Mouse (Mus musculus): ENCODE results near the gene Txk. TPM values are rescaled to one million over a fixed set of nuclear protein-coding genes. Genes with fewer than 3 reads are reported as not detected.
A peak's percentile ranks its signal among the peaks of the same experiment; 100 is the strongest.

Txk gene
- polyA plus RNA-seq, 1 experiment from 2014 or later: 0.06 TPM

- H3K4me2 ChIP-seq: no peak overlapping the region
Measured at GRCm38 (mm10) chr5:72656270-72656791, 96.2 kb downstream of the Txk start.

GRCm38 (mm10) chr5:72653068-72653674, 99.4 kb downstream of the Txk start:
- H3K9me3 ChIP-seq (replicated peaks): no peaks in the 10 kb centered on the region
- H3K4me2 ChIP-seq: no peak overlapping the region
- H3K36me3 ChIP-seq (replicated peaks): no peaks in the 10 kb centered on the region
- H3K9ac ChIP-seq: no peak overlapping the region
- no peaks in the 10 kb centered on the region; the same call in 1 of the 2 replicates for H3K4me1 ChIP-seq (replicated peaks)
- peak overlapping the region; percentile 68 for H3K27ac ChIP-seq (replicated peaks)
- peaks cover 12% of the 10 kb centered on the region for H3K27me3 ChIP-seq
- ATAC-seq (ENCODE audit: insufficient read depth): peak; percentile 70
- WGBS (ENCODE audit: insufficient replicate concordance): 53% methylated on average over 10 of the region's 10 CpGs
- H3K4me3 ChIP-seq (replicated peaks): no peak overlapping the region

More at GRCm38 (mm10) chr5:72656270-72656791, 96.2 kb downstream of the Txk start:
- ATAC-seq (ENCODE audit: insufficient read depth): no peak
- Histone ChIP-seq H3K27ac (replicated peaks) (no peak overlapping the region), H3K36me3 (replicated peaks) (no peaks in the 10 kb centered on the region), H3K9ac (no peak overlapping the region), H3K4me3 (replicated peaks) (no peak overlapping the region), H3K27me3 (no peaks in the 10 kb centered on the region), H3K4me1 (replicated peaks) (peaks cover 9% of the 10 kb centered on the region), H3K9me3 (replicated peaks) (no peaks in the 10 kb centered on the region)
- WGBS (ENCODE audit: insufficient replicate concordance): 31% methylated on average over 7 of the region's 7 CpGs

GRCm38 (mm10) chr5:72648987-72649735, 103.4 kb downstream of the Txk start:
- WGBS (ENCODE audit: insufficient replicate concordance): 55% methylated on average over 9 of the region's 9 CpGs
- Histone ChIP-seq H3K4me1 (replicated peaks) (peaks cover 8% of the 10 kb centered on the region), H3K27ac (replicated peaks) (peak overlapping the region; percentile 59), H3K4me3 (replicated peaks) (no peak overlapping the region; the same call in 1 of the 2 replicates), H3K9me3 (replicated peaks) (no peaks in the 10 kb centered on the region), H3K9ac (no peak overlapping the region), H3K4me2 (peak overlapping the region; percentile 76), H3K36me3 (replicated peaks) (no peaks in the 10 kb centered on the region), H3K27me3 (peaks cover 34% of the 10 kb centered on the region)
- ATAC-seq (ENCODE audit: insufficient read depth): peak; percentile 38

GRCm38 (mm10) chr5:72647958-72648595, 104.5 kb downstream of the Txk start:
- H3K9ac ChIP-seq: peak overlapping the region; percentile 46; the same call in 1 of the 2 replicates
- peak overlapping the region; percentile 76 for H3K4me2 ChIP-seq
- no peaks in the 10 kb centered on the region for H3K9me3 ChIP-seq (replicated peaks)
- no peaks in the 10 kb centered on the region for H3K36me3 ChIP-seq (replicated peaks)
- WGBS (ENCODE audit: insufficient replicate concordance): 9% methylated on average over 18 of the region's 18 CpGs
- H3K27ac ChIP-seq (replicated peaks): peak overlapping the region; percentile 59
- peaks cover 8% of the 10 kb centered on the region for H3K4me1 ChIP-seq (replicated peaks)
- ATAC-seq (ENCODE audit: insufficient read depth): peak; percentile 51; the same call in 1 of the 2 replicates
- peaks cover 34% of the 10 kb centered on the region for H3K27me3 ChIP-seq
- H3K4me3 ChIP-seq (replicated peaks): peak overlapping the region; percentile 58

- H3K27ac ChIP-seq (replicated peaks): peak within 1 kb of the TSS; percentile 59
- ATAC-seq (ENCODE audit: insufficient read depth): peak; percentile 83
- WGBS (ENCODE audit: insufficient replicate concordance): 1% methylated on average over 25 of the region's 25 CpGs
Measured at GRCm38 (mm10) chr5:72647418-72647907, 105.1 kb downstream of the Txk start, which contains the start of gene Nipal1. Nipal1 (plus strand) TSS chr5:72647795.

GRCm38 (mm10) chr5:72646996-72647395, 105.6 kb downstream of the Txk start:
- Histone ChIP-seq H3K9me3 (replicated peaks) (no peaks in the 10 kb centered on the region), H3K4me1 (replicated peaks) (peaks cover 8% of the 10 kb centered on the region), H3K9ac (no peak overlapping the region), H3K4me3 (replicated peaks) (peak overlapping the region; percentile 58; the same call in 1 of the 2 replicates), H3K36me3 (replicated peaks) (no peaks in the 10 kb centered on the region), H3K27me3 (peaks cover 34% of the 10 kb centered on the region), H3K27ac (replicated peaks) (no peak overlapping the region), H3K4me2 (peak overlapping the region; percentile 76)
- no peak for ATAC-seq (ENCODE audit: insufficient read depth)
- WGBS (ENCODE audit: insufficient replicate concordance): 22% methylated on average over 10 of the region's 10 CpGs

More at GRCm38 (mm10) chr5:72647418-72647907, 105.1 kb downstream of the Txk start, which contains the start of gene Nipal1:
- H3K9ac ChIP-seq: peak within 1 kb of the TSS; percentile 46; the same call in 1 of the 2 replicates
- no peaks in the 10 kb centered on the region for H3K36me3 ChIP-seq (replicated peaks)
- peak within 1 kb of the TSS; percentile 76 for H3K4me2 ChIP-seq
- H3K4me1 ChIP-seq (replicated peaks): peaks cover 8% of the 10 kb centered on the region
- peak within 1 kb of the TSS; percentile 58 for H3K4me3 ChIP-seq (replicated peaks)
- H3K27me3 ChIP-seq: peaks cover 34% of the 10 kb centered on the region
- H3K9me3 ChIP-seq (replicated peaks): no peaks in the 10 kb centered on the region

GRCm38 (mm10) chr5:72646131-72646530, 106.4 kb downstream of the Txk start:
- H3K27ac ChIP-seq (replicated peaks): no peak overlapping the region
- no peaks in the 10 kb centered on the region for H3K36me3 ChIP-seq (replicated peaks)
- H3K4me3 ChIP-seq (replicated peaks): no peak overlapping the region
- H3K4me2 ChIP-seq: no peak overlapping the region
- H3K9me3 ChIP-seq (replicated peaks): no peaks in the 10 kb centered on the region
- H3K9ac ChIP-seq: no peak overlapping the region
- peaks cover 8% of the 10 kb centered on the region for H3K4me1 ChIP-seq (replicated peaks)
- 22% methylated on average over 10 of the region's 10 CpGs for WGBS (ENCODE audit: insufficient replicate concordance)
- H3K27me3 ChIP-seq: peaks cover 34% of the 10 kb centered on the region
- ATAC-seq (ENCODE audit: insufficient read depth): no peak

Other genes starting within 250 kb of the Txk start
- gene Corin, start 248.3 kb downstream of the Txk start, polyA plus RNA-seq (2015; fragmentation: Nextera tagmentation; extraction: Ambion mirVana): 0.01 and 0.15 TPM in 2 replicates
- gene Nfxl1, start 193.1 kb downstream of the Txk start, polyA plus RNA-seq (2015; fragmentation: Nextera tagmentation; extraction: Ambion mirVana): 6.0 and 6.9 TPM in 2 replicates
- gene Zar1, start 171.5 kb downstream of the Txk start, polyA plus RNA-seq (2015; fragmentation: Nextera tagmentation; extraction: Ambion mirVana): not detected in 2 replicates
- not detected in 2 replicates for gene Gm5868, start 165.2 kb downstream of the Txk start, polyA plus RNA-seq (2015; fragmentation: Nextera tagmentation; extraction: Ambion mirVana)
- not detected in 2 replicates for gene Cnga1, start 108.5 kb downstream of the Txk start, polyA plus RNA-seq (2015; fragmentation: Nextera tagmentation; extraction: Ambion mirVana)
- gene Nipal1, start 105.0 kb downstream of the Txk start, polyA plus RNA-seq (2015; fragmentation: Nextera tagmentation; extraction: Ambion mirVana): 28.1 and 35.4 TPM in 2 replicates
- gene Tec, start 115.7 kb upstream of the Txk start, polyA plus RNA-seq (2015; fragmentation: Nextera tagmentation; extraction: Ambion mirVana): 3.5 and 5.3 TPM in 2 replicates
- gene Slain2, start 161.5 kb upstream of the Txk start, polyA plus RNA-seq (2015; fragmentation: Nextera tagmentation; extraction: Ambion mirVana): 4.1 TPM in 2 replicates
- not detected in 2 replicates for gene Gm10135, start 221.9 kb upstream of the Txk start, polyA plus RNA-seq (2015; fragmentation: Nextera tagmentation; extraction: Ambion mirVana)